ENCODE assay signal across 14 mouse cellular contexts in the genomic region with DNA sequence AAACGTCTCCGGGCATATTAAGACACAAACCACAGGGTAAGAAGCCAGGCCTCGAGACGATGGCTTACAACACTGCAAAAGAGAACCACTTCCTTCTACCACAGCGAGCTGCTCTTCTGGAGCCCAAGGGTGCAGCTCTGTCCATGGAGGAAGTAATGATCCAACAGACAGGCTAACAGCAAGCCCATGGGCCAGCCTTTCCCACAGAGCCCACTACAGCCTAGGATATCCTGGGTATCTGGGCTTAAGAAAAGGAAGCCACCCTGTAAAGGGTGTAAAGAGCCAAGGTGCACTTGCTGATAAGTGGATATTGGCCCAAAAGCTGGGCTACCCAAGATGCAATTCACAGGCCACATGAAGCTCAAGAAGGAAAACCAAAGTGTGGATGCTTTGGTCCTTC. TPM values are rescaled to one million over a fixed set of nuclear protein-coding genes. Genes with fewer than 3 reads are reported as not detected.
A peak's percentile ranks its signal among the peaks of the same experiment; 100 is the strongest.
DNase-seq lines count a peak whose midpoint lies in the region; ATAC-seq and TF ChIP-seq lines count a peak whose summit lies in the region.
"Had no signal": no experiment of that assay in that cellular context is flagged by ENCODE, and none has a peak within 500 bp of the region (broad histone marks: within the 10 kb centered on the region; RNA-seq: fewer than 3 reads in every experiment).

No protein-coding gene starts in this region.

- peak overlapping the region; percentile 79 for H3K27ac ChIP-seq in bone marrow macrophage, adult 2 months (ENCODE audit: insufficient read depth, low read depth, low read length)
- peak overlapping the region; percentile 69 for H3K27ac ChIP-seq in liver, embryonic 14.5 days
- H3K27ac ChIP-seq in small intestine, adult 2 months (ENCODE audit: insufficient read depth, low read depth, low read length) = peak overlapping the region; percentile 60; the same call in 1 of the 2 replicates
- H3K27ac ChIP-seq: forebrain, embryonic 13.5 days had no signal

- no peaks in the 10 kb centered on the region for H3K36me3 ChIP-seq in liver, embryonic 14.5 days (replicated peaks; ENCODE audit: control insufficient read depth, insufficient read depth, low read depth)
- no peaks in the 10 kb centered on the region for H3K36me3 ChIP-seq in small intestine, adult 2 months (ENCODE audit: control insufficient read depth, insufficient read depth, low read length)

- no peaks in the 10 kb centered on the region for H3K9me3 ChIP-seq in liver, embryonic 14.5 days (ENCODE audit: control insufficient read depth, low read length)
- H3K9me3 ChIP-seq: forebrain, embryonic 13.5 days had no signal

- ATAC-seq in liver, embryonic 14.5 days (ENCODE audit: insufficient read depth) = peak; percentile 87
- ATAC-seq: CD4-positive, CD25-positive, alpha-beta regulatory T cell, adult 4 months; forebrain, embryonic 13.5 days had no signal

- H3K4me1 ChIP-seq in bone marrow macrophage, adult 2 months (ENCODE audit: control insufficient read depth, insufficient read depth, low read length) = peaks cover 16% of the 10 kb centered on the region
- peaks cover 16 to 23% of the 10 kb centered on the region in 2 experiments for H3K4me1 ChIP-seq in liver, embryonic 14.5 days (replicated peaks; ENCODE audit: control insufficient read depth in 2 of 2, insufficient read depth in 2 of 2, low read length in 1 of 2)
- peaks cover 7% of the 10 kb centered on the region; the same call in 1 of the 2 replicates for H3K4me1 ChIP-seq in small intestine, adult 2 months (ENCODE audit: control insufficient read depth, insufficient read depth, insufficient read length, low read length)

- TF ChIP-seq CTCF in bone marrow macrophage, adult 2 months (IDR thresholded peaks at IDR 0.05; ENCODE audit: low read depth, low read length) = no peak
- no peak for TF ChIP-seq CTCF in liver, embryonic 14.5 days (IDR thresholded peaks at IDR 0.05; ENCODE audit: low read depth)
- no peak for TF ChIP-seq CTCF in small intestine, adult 2 months (IDR thresholded peaks at IDR 0.05; ENCODE audit: extremely low read depth, insufficient read length, insufficient replicate concordance, low read depth, low read length)

- intact Hi-C loops in gastrocnemius, postnatal 14 days (cut with DNase I; ENCODE audit: low total_unique reads) = no loop called here

- no peaks in the 10 kb centered on the region for H3K27me3 ChIP-seq in liver, embryonic 14.5 days (ENCODE audit: control insufficient read depth, insufficient read depth, low read length)
- H3K27me3 ChIP-seq in small intestine, adult 2 months (ENCODE audit: control insufficient read depth, insufficient read depth, low read length) = no peaks in the 10 kb centered on the region
- H3K27me3 ChIP-seq: forebrain, embryonic 13.5 days had no signal

- H3K4me2 ChIP-seq in liver, embryonic 14.5 days (ENCODE audit: low read depth) = peak overlapping the region; percentile 42
- H3K4me2 ChIP-seq: forebrain, embryonic 13.5 days had no signal

- H3K9ac ChIP-seq in liver, embryonic 14.5 days (replicated peaks) = peak overlapping the region; percentile 38
- H3K9ac ChIP-seq: forebrain, embryonic 13.5 days had no signal

- no peak for TF ChIP-seq POLR2A in bone marrow macrophage, adult 2 months (IDR thresholded peaks at IDR 0.05; ENCODE audit: borderline replicate concordance, low read depth, low read length)
- TF ChIP-seq POLR2A in small intestine, adult 2 months (IDR thresholded peaks at IDR 0.05; ENCODE audit: low read depth, low read length) = no peak

- no peak overlapping the region for H3K4me3 ChIP-seq in bone marrow macrophage, adult 2 months (ENCODE audit: insufficient read depth, low read length)
- no peak overlapping the region for H3K4me3 ChIP-seq in liver, embryonic 14.5 days (ENCODE audit: insufficient read depth in 1 of 2, low read depth in 2 of 2, low read length in 2 of 2)
- H3K4me3 ChIP-seq in small intestine, adult 2 months (ENCODE audit: low read depth, low read length) = no peak overlapping the region
- H3K4me3 ChIP-seq: forebrain, embryonic 13.5 days had no signal

- peak; percentile 26 for DNase-seq in spleen, adult 12 weeks (ENCODE audit: low spot score)
- no peak for DNase-seq in spleen, postnatal 4 days (ENCODE audit: low spot score in 2 of 2)
- DNase-seq in liver, embryonic 14.5 days (ENCODE audit: low read depth in 3 of 3, low spot score in 3 of 3) = peak in 2 of 3 experiments; percentile 50 to 56
- no peak for DNase-seq in gastrocnemius, postnatal 14 days
- DNase-seq in layer of hippocampus, postnatal 25 days (ENCODE audit: extremely low spot score in 1 of 2, low spot score in 1 of 2) = no peak
- DNase-seq in kidney, postnatal 10 days = no peak
- DNase-seq: adrenal gland, postnatal 36 days; cerebellum, adult 2 months; embryo, embryonic 11 days; kidney, postnatal 14 days had no signal

- TF ChIP-seq EP300 in liver, embryonic 14.5 days (IDR thresholded peaks at IDR 0.05; ENCODE audit: low read depth) = peak; percentile 70

- 20% methylated on average over 5 of the region's 5 CpGs for WGBS in liver, embryonic 14.5 days (ENCODE audit: insufficient replicate concordance)
- 72% methylated on average over 5 of the region's 5 CpGs for WGBS in small intestine, adult 2 months

RNA-seq across cellular contexts. Expression of a gene that starts 6.0 kb away (rescaled TPM):
- polyA plus RNA-seq in bone marrow macrophage, adult 2 months (2012; ENCODE audit: insufficient read depth, insufficient read length, missing spikeins) = 20.6 and 22.5 TPM in 2 replicates
- 5.8 and 6.4 TPM in 2 replicates for polyA plus RNA-seq in liver, embryonic 14.5 days (2012; rRNA removed)
- 8.1 and 9.7 TPM in 2 replicates for polyA plus RNA-seq in liver, embryonic 14.5 days (2014; fragmentation: Nextera tagmentation; extraction: Ambion mirVana)
- 9.2 and 15.0 TPM in 2 replicates for polyA plus RNA-seq in small intestine, adult 2 months (2012; rRNA removed)
- total RNA-seq in gastrocnemius, postnatal 14 days (2021) = 10 to 100 TPM in 1 of 2 experiments, 1 to 10 TPM in 1; 6.8 to 11.2 TPM
- total RNA-seq in layer of hippocampus, postnatal 25 days (2021) = 10 to 100 TPM; 22.7 to 23.5 TPM

RNA-seq across cellular contexts. Expression of a gene that starts 48.2 kb away (rescaled TPM):
- polyA plus RNA-seq in bone marrow macrophage, adult 2 months (2012; ENCODE audit: insufficient read depth, insufficient read length, missing spikeins) = 79.6 and 88.5 TPM in 2 replicates
- polyA plus RNA-seq in liver, embryonic 14.5 days (2012; rRNA removed) = 9.4 and 16.5 TPM in 2 replicates
- polyA plus RNA-seq in liver, embryonic 14.5 days (2014; fragmentation: Nextera tagmentation; extraction: Ambion mirVana) = 8.6 and 9.6 TPM in 2 replicates
- 2.0 and 3.5 TPM in 2 replicates for polyA plus RNA-seq in small intestine, adult 2 months (2012; rRNA removed)
- 10 to 100 TPM; 25.6 to 28.4 TPM for total RNA-seq in gastrocnemius, postnatal 14 days (2021)
- total RNA-seq in layer of hippocampus, postnatal 25 days (2021) = 10 to 100 TPM; 62.2 to 68.7 TPM

Comparison
In these comparisons a context has a peak if more than half of its experiments do, and no peak if none do; other contexts are left out.
1. DNase-seq: peak in spleen, adult 12 weeks (single experiment) and liver, embryonic 14.5 days (2 of 3); none in spleen, postnatal 4 days (0 of 2), gastrocnemius, postnatal 14 days (single experiment), layer of hippocampus, postnatal 25 days (0 of 2) and kidney, postnatal 10 days (single experiment).
2. Peak in every context shown above with its lines, with median percentiles within 50 percentile points of each other: H3K27ac ChIP-seq.